Mouse (Mus musculus) heart, adult 18-20 months (tissue): ENCODE results near the gene Ncbp2. TPM values are rescaled to one million over a fixed set of nuclear protein-coding genes. Genes with fewer than 3 reads are reported as not detected.
"Not testable (repeated sequence)": the region's sequence is repeated elsewhere in the genome, so short reads cannot be mapped to it uniquely, and the experiment has no call there.

Source experiments
- DNase-seq, 2 experiments: peaks; one replicate each; pipeline ENCODE4 v3.0.0; 2021 to 2022; ENCODE audit warnings: mixed read lengths in 1 of 2
- total RNA-seq, 2 experiments: library from RNA; stranded (reverse); gene quantifications; 2 replicates each; pipeline ENCODE4 v1.2.3; 2021

Ncbp2 gene
- total RNA-seq, 2 experiments from 2014 or later = 24.8 to 26.4 TPM

DNA sequence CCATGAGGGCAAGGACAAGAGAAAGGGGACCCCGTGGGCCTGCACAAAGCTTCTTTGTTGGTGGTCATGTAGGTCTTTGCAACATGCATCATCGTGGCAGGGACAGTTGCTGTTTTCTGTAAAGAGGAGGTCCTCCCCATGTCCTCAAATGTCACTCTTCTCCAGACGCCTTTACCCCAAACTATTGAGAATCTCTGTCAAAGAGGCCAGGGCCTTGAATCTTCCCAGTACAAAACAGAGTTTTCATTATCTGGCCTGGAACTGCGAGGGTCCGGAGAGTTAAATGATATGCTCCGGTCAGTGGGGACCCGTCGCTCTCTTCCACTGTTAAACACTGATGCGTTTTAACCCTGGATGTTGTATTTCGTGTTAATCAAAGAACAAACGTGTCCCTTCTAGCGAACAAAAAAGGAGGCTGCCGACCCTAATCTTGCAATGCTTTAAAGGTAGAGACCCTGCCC is 13.7 kb upstream of the Ncbp2 start:
- no peak for DNase-seq

GRCm38 (mm10) chr16:31935091-31935979 is 13.0 kb upstream of the Ncbp2 start:
- DNase-seq = peak; percentile 32 to 45

- no peak for DNase-seq
Observed at GRCm38 (mm10) chr16:31936568-31936967, 11.7 kb upstream of the Ncbp2 start.

DNA sequence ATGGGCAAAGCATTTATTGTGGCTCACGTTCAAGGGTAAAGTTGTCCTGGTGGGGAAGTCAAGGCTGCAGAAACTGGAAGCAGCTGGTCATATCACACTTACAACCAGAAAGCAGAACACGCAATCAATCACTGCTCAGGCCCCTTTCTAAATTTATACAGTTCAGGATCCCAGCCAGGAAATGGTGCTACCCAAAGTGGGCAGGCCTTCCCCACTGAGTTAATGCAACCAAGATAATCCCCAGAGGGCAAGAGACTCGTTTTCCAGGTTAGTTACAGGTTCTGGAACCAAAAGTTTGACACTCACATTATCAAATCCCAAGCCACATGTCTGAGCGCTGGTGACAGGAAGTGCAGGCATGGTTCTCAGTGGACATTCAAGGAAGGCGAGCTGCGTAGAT is 9.5 kb upstream of the Ncbp2 start:
- DNase-seq = peak; percentile 53 to 58

GRCm38 (mm10) chr16:31940586-31940985 is 7.7 kb upstream of the Ncbp2 start:
- DNase-seq = no peak

DNA sequence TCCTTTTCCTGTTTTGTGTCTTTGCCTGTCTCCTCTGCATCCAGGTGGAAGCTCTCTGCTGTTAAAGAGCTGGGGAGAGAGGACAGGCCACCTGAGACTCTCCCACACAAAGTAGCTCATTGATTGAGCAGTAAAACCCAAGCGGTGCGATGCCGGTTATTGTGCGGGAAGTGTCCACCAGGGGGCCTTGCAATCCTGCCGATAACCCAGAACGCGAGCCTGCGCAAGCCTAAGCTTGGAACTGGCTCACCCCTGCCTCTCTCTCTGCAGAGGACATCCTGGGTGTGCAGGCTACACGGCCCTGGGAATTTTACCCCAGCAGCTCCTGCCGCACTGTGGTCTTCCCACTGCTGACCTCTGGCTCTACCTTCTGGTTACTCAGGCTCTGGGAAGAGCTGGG is 4.3 kb upstream of the Ncbp2 start:
- peak; percentile 73 to 85 for DNase-seq

DNA sequence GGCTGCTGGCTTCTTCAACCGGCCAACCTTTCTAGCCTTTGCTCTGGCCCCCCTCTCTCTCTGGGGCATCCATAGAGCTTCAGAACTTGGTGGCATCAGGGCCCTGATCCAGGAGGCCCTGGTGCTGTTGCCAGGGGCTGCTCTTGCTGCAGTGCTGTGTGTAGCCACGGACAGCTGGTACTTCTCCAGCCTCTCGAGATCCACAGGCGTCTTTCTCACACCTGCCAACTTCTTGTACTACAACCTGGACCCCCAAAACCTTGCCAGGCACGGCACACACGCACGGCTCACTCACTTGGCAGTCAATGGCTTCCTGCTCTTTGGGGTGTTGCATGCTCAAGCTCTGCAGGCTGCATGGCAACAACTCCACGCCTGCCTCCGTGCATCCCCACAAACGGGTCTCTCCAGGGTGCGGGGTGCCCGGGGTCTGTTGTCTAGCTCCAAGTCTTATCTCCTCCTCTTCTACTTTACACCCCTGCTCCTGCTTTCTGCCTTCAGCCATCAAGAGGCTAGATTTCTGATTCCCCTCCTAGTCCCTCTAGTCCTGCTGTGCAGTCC is 3.5 kb upstream of the Ncbp2 start:
- no peak for DNase-seq

- no peak for DNase-seq
Observed at GRCm38 (mm10) chr16:31945372-31945771, 2.9 kb upstream of the Ncbp2 start.

DNA sequence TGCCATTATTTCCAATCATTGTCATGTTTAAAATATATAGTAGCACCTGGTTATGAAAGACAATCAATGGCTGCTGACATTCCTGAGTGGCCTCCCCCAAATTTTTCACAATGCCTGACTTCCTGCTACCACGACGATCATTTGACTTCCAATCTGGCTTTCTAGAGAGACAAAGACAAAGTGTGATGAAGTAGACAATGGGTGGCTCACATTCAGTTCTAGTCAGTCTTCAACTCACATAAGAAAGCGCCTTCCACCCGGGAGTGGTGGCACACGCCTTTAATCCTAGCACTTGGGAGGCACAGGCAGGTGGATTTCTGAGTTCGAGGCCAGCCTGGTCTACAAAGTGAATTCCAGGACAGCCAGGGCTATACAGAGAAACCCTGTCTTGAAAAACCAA is 2.3 kb upstream of the Ncbp2 start:
- not testable (repeated sequence) for DNase-seq

- no peak for DNase-seq
Observed at GRCm38 (mm10) chr16:31947333-31947732, 980 bp upstream of the Ncbp2 start.

DNA sequence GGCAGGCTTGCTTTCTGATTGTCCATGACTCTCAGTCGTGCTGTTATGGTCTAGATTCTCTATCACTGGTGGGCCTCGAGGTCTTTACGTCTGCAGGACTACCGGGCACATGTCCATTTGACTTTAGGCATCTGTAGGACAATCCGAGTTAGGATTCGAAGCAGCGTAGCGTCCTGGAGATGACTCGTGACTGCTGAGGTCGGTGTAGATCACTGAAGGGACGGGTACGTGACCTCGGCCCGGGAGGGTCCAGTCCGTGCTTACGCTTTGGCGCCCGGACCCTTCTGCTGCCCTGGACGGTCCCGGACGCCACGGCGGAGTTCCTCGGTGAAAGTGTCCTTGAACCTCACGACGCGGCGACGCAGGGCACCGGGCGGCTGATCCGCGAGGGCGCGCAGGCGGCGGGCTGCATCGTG is 404 bp upstream of the Ncbp2 start:
- no peak for DNase-seq

DNA sequence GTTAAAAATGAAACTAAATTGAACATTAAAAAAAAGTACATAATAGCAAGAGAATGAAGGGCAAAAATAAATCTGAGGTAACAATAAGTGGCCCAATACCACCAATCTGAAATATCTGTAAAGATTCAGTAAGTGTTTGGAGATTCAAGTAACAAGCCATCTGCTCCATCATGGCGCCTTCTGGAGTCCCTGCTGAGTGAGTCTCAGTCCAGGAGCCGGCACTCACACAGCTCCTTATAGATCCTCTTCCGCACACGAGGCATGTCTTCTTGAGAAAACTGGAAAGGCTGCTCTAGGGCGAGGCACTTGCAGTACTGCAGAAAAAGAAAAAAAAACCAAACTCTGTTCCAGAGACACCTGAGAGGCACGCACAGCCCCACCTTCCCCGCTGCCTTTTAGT is 14.9 kb downstream of the Ncbp2 start:
- no peak for DNase-seq

- no peak for DNase-seq
Observed at GRCm38 (mm10) chr16:31975258-31975657, 26.9 kb downstream of the Ncbp2 start.

GRCm38 (mm10) chr16:31979501-31979900 is 31.2 kb downstream of the Ncbp2 start:
- no peak for DNase-seq

DNA sequence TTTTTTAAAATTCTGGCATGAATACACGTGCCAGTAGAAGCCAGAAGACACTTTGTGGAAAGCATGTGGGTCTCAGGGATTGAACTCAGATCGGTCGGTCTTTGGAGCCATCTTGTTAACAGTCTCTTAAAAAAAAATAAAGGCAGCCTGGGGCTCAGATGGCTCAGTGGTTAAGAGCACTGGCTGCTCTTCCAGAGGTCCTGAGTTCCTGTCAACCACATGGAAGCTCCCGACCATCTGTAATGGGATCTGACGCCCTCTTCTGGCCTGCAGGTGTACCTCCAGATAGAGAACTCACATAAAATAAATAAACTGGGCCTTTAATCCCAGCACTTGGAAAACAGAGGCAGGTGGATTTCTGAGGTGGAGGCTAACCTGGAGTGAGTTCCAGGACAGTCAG is 32.6 kb downstream of the Ncbp2 start:
- no peak for DNase-seq

DNA sequence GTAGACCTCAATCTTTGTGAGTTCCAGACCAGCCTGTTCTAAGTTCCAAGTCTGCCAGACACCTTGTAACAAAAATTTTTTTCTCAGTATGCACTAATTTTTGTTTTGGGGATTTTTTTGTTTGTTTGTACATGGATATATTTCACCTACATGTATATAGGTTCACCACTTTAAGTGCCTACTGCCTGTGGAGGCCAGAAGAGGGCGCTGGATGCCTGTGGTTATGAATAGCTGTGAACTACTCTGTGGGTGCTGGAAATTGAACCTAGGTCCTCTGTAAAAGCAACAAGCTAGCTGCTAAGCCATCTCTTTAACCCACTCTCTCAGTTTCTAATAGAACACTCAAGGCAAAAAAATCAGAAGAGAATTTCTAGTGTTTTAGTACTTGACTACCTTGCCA is 43.7 kb downstream of the Ncbp2 start:
- DNase-seq = no peak

DNA sequence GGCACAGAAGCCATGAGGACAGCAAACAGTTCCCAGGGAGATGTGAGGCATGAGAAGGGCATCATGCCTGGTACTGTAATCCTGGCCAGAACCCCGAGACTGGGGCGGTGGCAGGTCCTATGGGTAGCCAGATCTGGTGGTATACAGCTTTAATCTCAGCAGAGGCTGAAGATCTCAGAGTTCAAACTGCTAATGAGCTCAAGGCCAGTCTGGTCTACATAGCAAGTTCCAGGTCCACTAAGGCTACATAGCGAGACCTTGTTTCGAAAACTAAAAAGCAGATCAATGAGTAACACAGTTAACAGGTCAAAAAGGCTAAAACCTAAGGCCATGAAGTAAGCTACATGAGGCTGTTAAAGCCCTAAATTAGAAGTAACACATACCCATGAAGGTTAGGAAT is 44.9 kb downstream of the Ncbp2 start:
- no peak for DNase-seq

DNA sequence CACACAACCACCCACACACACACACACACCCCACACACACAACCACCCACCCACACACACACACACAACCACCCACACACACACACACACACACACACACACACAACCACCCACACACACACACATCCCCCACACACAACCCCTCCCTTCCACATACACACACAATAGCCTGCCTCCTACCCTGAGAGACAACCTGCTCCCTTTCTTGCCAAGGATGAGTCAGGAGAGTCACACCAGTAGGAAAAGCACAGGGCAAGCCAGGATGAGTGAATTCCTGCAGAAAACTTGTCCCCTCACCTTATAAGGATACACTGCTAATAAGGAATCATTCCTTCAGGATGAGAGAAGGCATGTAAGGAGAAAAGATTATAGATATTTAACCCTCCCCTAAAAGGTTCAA is 45.6 kb downstream of the Ncbp2 start:
- no peak for DNase-seq

DNA sequence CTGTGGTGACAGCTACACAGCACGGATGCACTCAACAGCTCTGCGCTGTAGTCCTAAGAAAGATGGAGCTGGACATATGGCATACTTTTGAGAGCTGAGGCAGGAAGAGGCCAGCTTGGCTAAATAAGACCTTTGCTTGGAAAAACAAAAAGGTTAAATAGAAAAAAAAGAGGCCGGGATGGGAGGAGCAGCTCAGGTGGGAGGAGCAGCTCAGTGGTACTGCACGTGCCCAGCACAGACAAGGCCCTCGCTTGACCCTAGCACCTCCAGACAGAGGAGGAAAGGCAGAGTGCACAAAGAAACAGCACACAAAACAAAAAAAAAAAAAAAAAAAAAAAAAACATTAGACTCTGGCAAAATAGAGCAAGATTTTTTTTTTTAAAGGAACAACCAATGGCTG is 48.1 kb downstream of the Ncbp2 start:
- no peak for DNase-seq

GRCm38 (mm10) chr16:32002509-32003477 is 54.5 kb downstream of the Ncbp2 start, which contains the start of gene Senp5:
Gene Senp5, minus strand, starts transcription at chr16:32003287.
- DNase-seq = peak; percentile 96

DNA sequence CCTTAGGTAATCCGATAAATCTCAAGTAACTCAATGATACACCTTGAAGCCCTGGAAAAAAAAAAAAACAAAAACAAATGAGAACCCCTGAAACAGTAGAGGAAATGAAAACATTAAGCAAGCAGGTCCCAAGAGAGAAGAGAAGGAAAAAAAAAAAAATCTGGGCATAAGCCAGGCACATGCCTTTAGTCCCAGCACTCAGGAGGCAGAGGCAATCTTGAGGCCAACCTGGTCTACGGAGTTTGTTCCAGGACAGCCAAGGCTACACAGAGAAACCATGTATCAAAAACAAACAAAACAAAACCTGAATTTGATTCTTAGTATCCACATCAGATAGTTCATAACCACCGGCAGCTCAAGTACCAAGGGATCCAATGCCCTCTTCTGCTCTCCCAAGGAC is 56.4 kb downstream of the Ncbp2 start:
- no peak for DNase-seq

- DNase-seq = no peak
Observed at GRCm38 (mm10) chr16:32008529-32009293, 60.4 kb downstream of the Ncbp2 start.
